27 mouse cellular contexts compared by ENCODE assay signal in genomic region chr4:155896461-155896860, GRCm38 (mm10). TPM values are rescaled to one million over a fixed set of nuclear protein-coding genes. Genes with fewer than 3 reads are reported as not detected.
DNase-seq lines count a peak whose midpoint lies in the region; ATAC-seq and TF ChIP-seq lines count a peak whose summit lies in the region.
"Had no signal": no experiment of that assay in that cellular context is flagged by ENCODE, and none has a peak within 500 bp of the region (broad histone marks: within the 10 kb centered on the region; RNA-seq: fewer than 3 reads in every experiment).

No protein-coding gene starts in this region.

- peaks cover 25% of the 10 kb centered on the region for H3K4me1 ChIP-seq in kidney, embryonic 14.5 days (ENCODE audit: control insufficient read depth, insufficient read depth, low read length)

- H3K4me3 ChIP-seq in gastrocnemius, adult 2 months = no peak overlapping the region
- H3K4me3 ChIP-seq in kidney, embryonic 14.5 days (ENCODE audit: low read length) = no peak overlapping the region
- H3K4me3 ChIP-seq: embryonic facial prominence, embryonic 12.5 days; forebrain, embryonic 15.5 days; heart, embryonic 10.5 days; hindbrain, embryonic 10.5 days; hindbrain, embryonic 15.5 days; kidney, embryonic 15.5 days; limb, embryonic 13.5 days; liver, embryonic 13.5 days; midbrain, embryonic 10.5 days; midbrain, embryonic 15.5 days; neural tube, embryonic 15.5 days had no signal

- intact Hi-C loops in gastrocnemius, adult 2 months (cut with DNase I) = no loop called here

- no peak overlapping the region for H3K27ac ChIP-seq in gastrocnemius, adult 2 months
- no peak overlapping the region for H3K27ac ChIP-seq in kidney, embryonic 14.5 days (ENCODE audit: low read depth, low read length)
- H3K27ac ChIP-seq: embryonic facial prominence, embryonic 12.5 days; forebrain, embryonic 15.5 days; heart, embryonic 10.5 days; hindbrain, embryonic 10.5 days; hindbrain, embryonic 15.5 days; kidney, embryonic 15.5 days; limb, embryonic 13.5 days; liver, embryonic 13.5 days; midbrain, embryonic 10.5 days; midbrain, embryonic 15.5 days; neural tube, embryonic 15.5 days had no signal

- WGBS in kidney, embryonic 14.5 days = 98% methylated on average over 12 of the region's 12 CpGs

- no peaks in the 10 kb centered on the region for H3K27me3 ChIP-seq in kidney, embryonic 14.5 days (ENCODE audit: control insufficient read depth, insufficient read depth, low read length)
- H3K27me3 ChIP-seq: CH12.LX; embryonic facial prominence, embryonic 12.5 days; forebrain, embryonic 15.5 days; hindbrain, embryonic 15.5 days; kidney, embryonic 15.5 days; limb, embryonic 13.5 days; liver, embryonic 13.5 days; midbrain, embryonic 15.5 days; neural tube, embryonic 15.5 days had no signal

- peak; percentile 35 for DNase-seq in cerebellum, adult 11-12 months
- no peak for DNase-seq in cerebellum, adult 11 months
- DNase-seq in gastrocnemius, adult 2 months = peak; percentile 23
- no peak for DNase-seq in gastrocnemius, postnatal 25 days
- peak; percentile 1 to 26 for DNase-seq in kidney, postnatal 25 days
- peak; percentile 15 for DNase-seq in urinary bladder, adult 2 months (ENCODE audit: low spot score)
- no peak for DNase-seq in urinary bladder, adult 18-20 months (ENCODE audit: low spot score in 2 of 2)
- DNase-seq: adrenal gland, adult 8-10 months; embryo, embryonic 11 days; kidney, adult 11 months; liver, embryonic 13.5 days; lung, postnatal 14 days; retina, postnatal 1 day; right cerebral cortex, postnatal 14 days had no signal

- H3K9me3 ChIP-seq in kidney, embryonic 14.5 days (ENCODE audit: control insufficient read depth, low read length) = no peaks in the 10 kb centered on the region
- H3K9me3 ChIP-seq: embryonic facial prominence, embryonic 12.5 days; forebrain, embryonic 15.5 days; heart, embryonic 10.5 days; hindbrain, embryonic 10.5 days; hindbrain, embryonic 15.5 days; kidney, embryonic 15.5 days; limb, embryonic 13.5 days; liver, embryonic 13.5 days; midbrain, embryonic 10.5 days; midbrain, embryonic 15.5 days; neural tube, embryonic 15.5 days had no signal

- no peak for ATAC-seq in kidney, embryonic 14.5 days (ENCODE audit: low FRiP score, low TSS enrichment)
- ATAC-seq: forebrain, embryonic 15.5 days; inflammation-experienced regulatory T-cells, adult 6 months; midbrain, embryonic 15.5 days had no signal

- H3K9ac ChIP-seq in kidney, embryonic 14.5 days (ENCODE audit: low read depth, low read length) = no peak overlapping the region; the same call in 1 of the 2 replicates
- H3K9ac ChIP-seq: embryonic facial prominence, embryonic 12.5 days; forebrain, embryonic 15.5 days; hindbrain, embryonic 15.5 days; kidney, embryonic 15.5 days; limb, embryonic 13.5 days; liver, embryonic 13.5 days; midbrain, embryonic 15.5 days; neural tube, embryonic 15.5 days had no signal

- peaks cover 14% of the 10 kb centered on the region for H3K36me3 ChIP-seq in kidney, embryonic 14.5 days (ENCODE audit: control insufficient read depth, insufficient read depth, low read length)

- no peak overlapping the region for H3K4me2 ChIP-seq in kidney, embryonic 14.5 days (replicated peaks; ENCODE audit: low read depth, low read length)
- H3K4me2 ChIP-seq: embryonic facial prominence, embryonic 12.5 days; forebrain, embryonic 15.5 days; kidney, embryonic 15.5 days; limb, embryonic 13.5 days; liver, embryonic 13.5 days; neural tube, embryonic 15.5 days had no signal

- TF ChIP-seq CTCF in gastrocnemius, adult 2 months (IDR thresholded peaks at IDR 0.05) = no peak

RNA-seq across cellular contexts. Expression of gene Acap3, which starts 4.8 kb away (rescaled TPM):
- 1 to 10 TPM; 7.5 to 8.0 TPM for total RNA-seq in gastrocnemius, adult 2 months (2021)
- 10 to 100 TPM in 1 of 2 experiments, 1 to 10 TPM in 1; 7.2 to 10.4 TPM for total RNA-seq in gastrocnemius, postnatal 25 days (2021)
- 10.3 and 15.5 TPM in 2 replicates for polyA plus RNA-seq in kidney, embryonic 14.5 days (2014; fragmentation: Nextera tagmentation; extraction: Ambion mirVana)
- polyA plus RNA-seq in urinary bladder, adult 2 months (2012; rRNA removed) = 23.7 and 29.2 TPM in 2 replicates

RNA-seq across cellular contexts. Expression of gene Pusl1, which starts 4.9 kb away (rescaled TPM):
- 10 to 100 TPM; 10.5 to 13.4 TPM for total RNA-seq in gastrocnemius, adult 2 months (2021)
- 10 to 100 TPM; 10.2 to 11.2 TPM for total RNA-seq in gastrocnemius, postnatal 25 days (2021)
- polyA plus RNA-seq in kidney, embryonic 14.5 days (2014; fragmentation: Nextera tagmentation; extraction: Ambion mirVana) = 41.4 and 50.5 TPM in 2 replicates
- polyA plus RNA-seq in urinary bladder, adult 2 months (2012; rRNA removed) = 43.7 and 55.5 TPM in 2 replicates

RNA-seq across cellular contexts. Expression of gene Ints11, which starts 27.1 kb away (rescaled TPM):
- total RNA-seq in gastrocnemius, adult 2 months (2021) = 10 to 100 TPM; 14.9 to 17.3 TPM
- total RNA-seq in gastrocnemius, postnatal 25 days (2021) = 10 to 100 TPM; 14.1 to 17.9 TPM
- polyA plus RNA-seq in kidney, embryonic 14.5 days (2014; fragmentation: Nextera tagmentation; extraction: Ambion mirVana) = 73.1 and 74.6 TPM in 2 replicates
- polyA plus RNA-seq in urinary bladder, adult 2 months (2012; rRNA removed) = 26.5 and 32.3 TPM in 2 replicates

RNA-seq across cellular contexts. Expression of gene Cptp, which starts 27.2 kb away (rescaled TPM):
- 10 to 100 TPM; 13.6 to 18.0 TPM for total RNA-seq in gastrocnemius, adult 2 months (2021)
- total RNA-seq in gastrocnemius, postnatal 25 days (2021) = 10 to 100 TPM; 15.6 to 16.6 TPM
- 11.1 and 18.8 TPM in 2 replicates for polyA plus RNA-seq in kidney, embryonic 14.5 days (2014; fragmentation: Nextera tagmentation; extraction: Ambion mirVana)
- 17.1 and 18.5 TPM in 2 replicates for polyA plus RNA-seq in urinary bladder, adult 2 months (2012; rRNA removed)

RNA-seq across cellular contexts. Expression of gene Tas1r3, which starts 33.3 kb away (rescaled TPM):
- under 1 TPM; 0.11 to 0.23 TPM for total RNA-seq in gastrocnemius, adult 2 months (2021)
- under 1 TPM in 1 of 2 experiments, not detected in 1; 0.11 TPM for total RNA-seq in gastrocnemius, postnatal 25 days (2021)
- polyA plus RNA-seq in kidney, embryonic 14.5 days (2014; fragmentation: Nextera tagmentation; extraction: Ambion mirVana) = 0.14 and 0.38 TPM in 2 replicates
- polyA plus RNA-seq in urinary bladder, adult 2 months (2012; rRNA removed) = 0.91 and 1.3 TPM in 2 replicates

Comparison
In these comparisons a context has a peak if more than half of its experiments do, and no peak if none do; other contexts are left out.
1. DNase-seq: peak in cerebellum, adult 11-12 months (single experiment), gastrocnemius, adult 2 months (single experiment), kidney, postnatal 25 days (2 of 2) and urinary bladder, adult 2 months (single experiment); none in cerebellum, adult 11 months (single experiment), gastrocnemius, postnatal 25 days (single experiment) and urinary bladder, adult 18-20 months (0 of 2).